Mouse (Mus musculus) intestine, embryonic 16.5 days (tissue): ENCODE results near the gene Tmem26. TPM values are rescaled to one million over a fixed set of nuclear protein-coding genes. Genes with fewer than 3 reads are reported as not detected.

Experiments used
- ATAC-seq: fragments of 200-750 bp; cut with Nextera tagmentation; 2 replicates; pipeline ENCODE4 v1.8.0; 2017; ENCODE audit warnings: moderate TSS enrichment, moderate library complexity
- H3K27ac ChIP-seq: fragments of 300-500 bp; sonication (generic); 2 replicates; pipeline ENCODE4 v1.5.1; 2014; ENCODE audit warnings: mild to moderate bottlenecking, low read length
- H3K27me3 ChIP-seq: fragments of 300-500 bp; sonication (generic); replicated peaks from 2 replicates; pipeline ENCODE4 v1.6.1; 2014; ENCODE audit warnings: low read length, control low read depth, mixed read lengths; ENCODE audit not compliant: control insufficient read depth, insufficient read depth
- H3K36me3 ChIP-seq: fragments of 300-500 bp; sonication (generic); 2 replicates; pipeline ENCODE4 v1.6.1; 2014; ENCODE audit warnings: low read length, control low read depth; ENCODE audit not compliant: control insufficient read depth, insufficient read depth
- H3K4me1 ChIP-seq: fragments of 300-500 bp; sonication (generic); 2 replicates; pipeline ENCODE4 v1.6.1; 2014; ENCODE audit warnings: low read length, control low read depth, mixed read lengths; ENCODE audit not compliant: control insufficient read depth, insufficient read depth
- H3K4me2 ChIP-seq: fragments of 300-500 bp; sonication (generic); 2 replicates; pipeline ENCODE4 v1.6.1; 2014; ENCODE audit warnings: low read depth, low read length, control low read depth
- H3K4me3 ChIP-seq: fragments of 300-500 bp; sonication (generic); 2 replicates; pipeline ENCODE4 v1.5.1; 2014; ENCODE audit warnings: mild to moderate bottlenecking, low read length
- H3K9ac ChIP-seq: fragments of 300-500 bp; sonication (generic); 2 replicates; pipeline ENCODE4 v1.6.1; 2014; ENCODE audit warnings: low read depth, low read length
- H3K9me3 ChIP-seq: fragments of 300-500 bp; sonication (generic); 2 replicates; pipeline ENCODE4 v1.6.1; 2016; ENCODE audit warnings: low read length, control low read depth; ENCODE audit not compliant: control insufficient read depth
- WGBS: fragments of 180-500 bp; shearing (Covaris S2); extraction: QIAGEN DNeasy Blood & Tissue Kit; methylation state at CpG from one replicate; pipeline ENCODE4 v1.1.7; 2014; 5-methylcytosine and 5-hydroxymethylcytosine counted together
- polyA plus RNA-seq: library from polyadenylated mRNA; unstranded; fragments of >200 nt; fragmentation: Nextera tagmentation; extraction: Ambion mirVana; gene quantifications from 2 replicates; pipeline ENCODE4 v1.2.1, GENCODE M21; 2015

The Tmem26 gene
- polyA plus RNA-seq, 1 experiment from 2014 or later, result 7.6 TPM

GRCm38 (mm10) chr10:68707014-68707852, 16.2 kb upstream of the Tmem26 start:
- no peaks in the 10 kb centered on the region for H3K9me3 ChIP-seq
- H3K4me3 ChIP-seq, result no peak overlapping the region
- no peaks in the 10 kb centered on the region for H3K36me3 ChIP-seq
- H3K9ac ChIP-seq, result no peak overlapping the region
- H3K27me3 ChIP-seq, result no peaks in the 10 kb centered on the region
- WGBS, result 71% methylated on average over 3 of the region's 3 CpGs
- H3K4me1 ChIP-seq, result no peaks in the 10 kb centered on the region
- H3K4me2 ChIP-seq, result no peak overlapping the region
- peak overlapping the region; percentile 76 for H3K27ac ChIP-seq
- ATAC-seq, result peak; percentile 58

- H3K36me3 ChIP-seq, result no peaks in the 10 kb centered on the region
- H3K27me3 ChIP-seq, result no peaks in the 10 kb centered on the region
- 73% methylated on average over 2 of the region's 2 CpGs for WGBS
- no peak overlapping the region for H3K4me2 ChIP-seq
- ATAC-seq, result no peak
- H3K9ac ChIP-seq, result no peak overlapping the region
- no peaks in the 10 kb centered on the region for H3K4me1 ChIP-seq
- H3K4me3 ChIP-seq, result no peak overlapping the region
- H3K9me3 ChIP-seq, result no peaks in the 10 kb centered on the region
- H3K27ac ChIP-seq, result no peak overlapping the region
Observed at GRCm38 (mm10) chr10:68712926-68713325, 10.5 kb upstream of the Tmem26 start.

- WGBS, result 78% methylated on average over 3 of the region's 3 CpGs
- no peaks in the 10 kb centered on the region for H3K4me1 ChIP-seq
- ATAC-seq, result no peak
- no peak overlapping the region for H3K9ac ChIP-seq
- H3K36me3 ChIP-seq, result no peaks in the 10 kb centered on the region
- no peak overlapping the region for H3K4me2 ChIP-seq
- no peaks in the 10 kb centered on the region for H3K27me3 ChIP-seq
- H3K9me3 ChIP-seq, result no peaks in the 10 kb centered on the region
- no peak overlapping the region for H3K4me3 ChIP-seq
- H3K27ac ChIP-seq, result no peak overlapping the region
Observed at GRCm38 (mm10) chr10:68714302-68714701, 9.1 kb upstream of the Tmem26 start.

GRCm38 (mm10) chr10:68715396-68715795, 8.1 kb upstream of the Tmem26 start:
- Histone ChIP-seq H3K4me3 (no peak overlapping the region), H3K9ac (no peak overlapping the region), H3K27ac (no peak overlapping the region), H3K36me3 (no peaks in the 10 kb centered on the region), H3K9me3 (no peaks in the 10 kb centered on the region), H3K27me3 (no peaks in the 10 kb centered on the region), H3K4me2 (no peak overlapping the region), H3K4me1 (no peaks in the 10 kb centered on the region)
- ATAC-seq, result no peak
- 92% methylated on average over 3 of the region's 3 CpGs for WGBS

- Histone ChIP-seq H3K4me3 (no peak overlapping the region), H3K27me3 (no peaks in the 10 kb centered on the region), H3K4me2 (no peak overlapping the region), H3K36me3 (no peaks in the 10 kb centered on the region), H3K9me3 (no peaks in the 10 kb centered on the region), H3K9ac (no peak overlapping the region), H3K27ac (no peak overlapping the region), H3K4me1 (0 out of 2 replicates have a peak, but pooled peaks cover under 1% of the 10 kb centered on the region)
- ATAC-seq, result no peak
- 81% methylated on average over 3 of the region's 3 CpGs for WGBS
Observed at GRCm38 (mm10) chr10:68718375-68718774, 5.1 kb upstream of the Tmem26 start.

GRCm38 (mm10) chr10:68720887-68721400, 2.5 kb upstream of the Tmem26 start:
- ATAC-seq, result no peak
- Histone ChIP-seq H3K4me2 (no peak overlapping the region), H3K36me3 (no peaks in the 10 kb centered on the region), H3K4me3 (no peak overlapping the region), H3K9me3 (no peaks in the 10 kb centered on the region), H3K27me3 (no peaks in the 10 kb centered on the region), H3K4me1 (peaks cover 8% of the 10 kb centered on the region; the same call in 1 of the 2 replicates), H3K9ac (no peak overlapping the region), H3K27ac (no peak overlapping the region)
- 55% methylated on average over 5 of the region's 5 CpGs for WGBS

- no peaks in the 10 kb centered on the region for H3K36me3 ChIP-seq
- no peak overlapping the region for H3K27ac ChIP-seq
- 58% methylated on average over 7 of the region's 7 CpGs for WGBS
- peak overlapping the region; percentile 93; the same call in 1 of the 2 replicates for H3K4me2 ChIP-seq
- H3K27me3 ChIP-seq, result no peaks in the 10 kb centered on the region
- H3K4me3 ChIP-seq, result no peak overlapping the region
- H3K4me1 ChIP-seq, result peaks cover 8% of the 10 kb centered on the region; the same call in 1 of the 2 replicates
- ATAC-seq, result no peak
- H3K9me3 ChIP-seq, result no peaks in the 10 kb centered on the region
- no peak overlapping the region for H3K9ac ChIP-seq
Observed at GRCm38 (mm10) chr10:68723015-68723414, 431 bp upstream of the Tmem26 start.

- 3% methylated on average over 11 of the region's 11 CpGs for WGBS
Observed at GRCm38 (mm10) chr10:68724361-68724720, 895 bp downstream of the Tmem26 start.

GRCm38 (mm10) chr10:68727464-68727863, 4.0 kb downstream of the Tmem26 start:
- no peak for ATAC-seq
- Histone ChIP-seq H3K4me2 (no peak overlapping the region), H3K27me3 (no peaks in the 10 kb centered on the region), H3K9me3 (no peaks in the 10 kb centered on the region), H3K36me3 (no peaks in the 10 kb centered on the region), H3K4me1 (peaks cover 8% of the 10 kb centered on the region; the same call in 1 of the 2 replicates), H3K9ac (no peak overlapping the region), H3K27ac (no peak overlapping the region), H3K4me3 (no peak overlapping the region)
- 80% methylated on average over 5 of the region's 5 CpGs for WGBS

More at GRCm38 (mm10) chr10:68724361-68724720, 895 bp downstream of the Tmem26 start:
- peak overlapping the region; percentile 75 for H3K9ac ChIP-seq
- peak overlapping the region; percentile 61 for H3K4me3 ChIP-seq
- H3K4me1 ChIP-seq, result peaks cover 8% of the 10 kb centered on the region; the same call in 1 of the 2 replicates
- H3K4me2 ChIP-seq, result peak overlapping the region; percentile 93
- no peaks in the 10 kb centered on the region for H3K9me3 ChIP-seq
- ATAC-seq, result peak; percentile 48
- no peaks in the 10 kb centered on the region for H3K36me3 ChIP-seq
- H3K27ac ChIP-seq, result no peak overlapping the region
- H3K27me3 ChIP-seq, result no peaks in the 10 kb centered on the region
